ENCODE assay signal across 19 mouse cellular contexts in the genomic region with DNA sequence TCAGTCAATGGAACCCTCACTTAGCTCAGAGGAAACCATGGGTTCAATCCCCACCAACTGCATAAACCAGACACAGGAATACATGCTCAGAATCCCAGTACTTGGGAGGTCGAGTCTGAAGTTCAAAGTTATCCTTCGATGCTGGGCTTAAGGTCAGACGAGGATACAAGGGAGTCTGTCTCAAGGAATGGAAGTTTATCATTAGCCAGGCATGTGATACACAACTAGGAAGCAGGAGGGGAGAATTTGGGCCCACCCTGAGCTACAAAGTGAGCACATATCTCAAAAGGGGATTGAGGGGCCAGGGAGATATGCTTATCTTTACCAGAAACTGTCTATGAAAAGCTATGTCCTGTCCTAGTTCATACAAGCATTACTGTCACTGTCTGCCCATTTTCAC. TPM values are rescaled to one million over a fixed set of nuclear protein-coding genes. Genes with fewer than 3 reads are reported as not detected.
A peak's percentile ranks its signal among the peaks of the same experiment; 100 is the strongest.
DNase-seq lines count a peak whose midpoint lies in the region; ATAC-seq and TF ChIP-seq lines count a peak whose summit lies in the region.
"Had no signal": no experiment of that assay in that cellular context is flagged by ENCODE, and none has a peak within 500 bp of the region (broad histone marks: within the 10 kb centered on the region; RNA-seq: fewer than 3 reads in every experiment).

No protein-coding gene starts in this region.

- DNase-seq in heart, adult 2 months = no peak
- DNase-seq in c-Kit-positive CD71-positive TER-119-negative erythroid progenitor cells, embryonic 14.5 days (ENCODE audit: low read depth) = peak; percentile 57
- DNase-seq in liver, embryonic 14.5 days (ENCODE audit: low read depth in 3 of 3, low spot score in 3 of 3) = peak in 2 of 3 experiments; percentile 36 to 53
- DNase-seq in MN1 (ENCODE audit: low spot score) = no peak
- no peak for DNase-seq in embryo, embryonic 10.5 days (ENCODE audit: low spot score)
- DNase-seq: cerebellum, adult 11-12 months; forebrain, postnatal 0 days; gastrocnemius, postnatal 25 days; lung, postnatal 10 days; right cerebral cortex, postnatal 14 days; thymus, postnatal 14 days had no signal

- no peaks in the 10 kb centered on the region for H3K27me3 ChIP-seq in heart, embryonic 16.5 days (ENCODE audit: control insufficient read depth, insufficient read depth, low read length)
- no peaks in the 10 kb centered on the region for H3K27me3 ChIP-seq in heart, adult 2 months (ENCODE audit: control insufficient read depth, insufficient read depth, low read length)
- H3K27me3 ChIP-seq in intestine, postnatal 0 days (replicated peaks; ENCODE audit: control insufficient read depth, insufficient read depth, low read length) = no peaks in the 10 kb centered on the region
- no peaks in the 10 kb centered on the region for H3K27me3 ChIP-seq in liver, embryonic 14.5 days (ENCODE audit: control insufficient read depth, insufficient read depth, low read length)
- H3K27me3 ChIP-seq: embryonic facial prominence, embryonic 15.5 days; limb, embryonic 12.5 days; midbrain, embryonic 12.5 days had no signal

- no peak for TF ChIP-seq CTCF in heart, adult 2 months (IDR thresholded peaks at IDR 0.05)
- TF ChIP-seq CTCF in intestine, postnatal 0 days (IDR thresholded peaks at IDR 0.05; ENCODE audit: low read depth) = no peak
- no peak for TF ChIP-seq CTCF in liver, embryonic 14.5 days (IDR thresholded peaks at IDR 0.05; ENCODE audit: low read depth)

- intact Hi-C loops in heart, adult 2 months (cut with DNase I) = no loop called here

- H3K4me2 ChIP-seq in heart, embryonic 16.5 days (ENCODE audit: low read depth, low read length) = no peak overlapping the region
- H3K4me2 ChIP-seq in intestine, postnatal 0 days (replicated peaks; ENCODE audit: low read depth) = no peak overlapping the region
- H3K4me2 ChIP-seq in liver, embryonic 14.5 days (ENCODE audit: low read depth) = peak overlapping the region; percentile 69
- H3K4me2 ChIP-seq: embryonic facial prominence, embryonic 15.5 days; limb, embryonic 12.5 days; midbrain, embryonic 12.5 days had no signal

- ATAC-seq in heart, embryonic 16.5 days (replicated peaks; ENCODE audit: extremely low read depth, insufficient read depth, low FRiP score) = no peak
- ATAC-seq in intestine, postnatal 0 days = peak; percentile 48
- ATAC-seq in liver, embryonic 14.5 days (ENCODE audit: insufficient read depth) = peak; percentile 65
- no peak for ATAC-seq in frontal cortex, adult (ENCODE audit: low TSS enrichment)
- ATAC-seq: activated CD4-positive, CD25-positive, alpha-beta regulatory T cell, adult 4 months; forebrain, postnatal 0 days had no signal

- WGBS in heart, embryonic 16.5 days = 53% methylated on average over 3 of the region's 3 CpGs
- WGBS in heart, adult 2 months = 47% methylated on average over 3 of the region's 3 CpGs
- 31% methylated on average over 3 of the region's 3 CpGs for WGBS in intestine, postnatal 0 days
- 14% methylated on average over 3 of the region's 3 CpGs for WGBS in liver, embryonic 14.5 days (ENCODE audit: insufficient replicate concordance)

- H3K36me3 ChIP-seq in heart, embryonic 16.5 days (ENCODE audit: control insufficient read depth, insufficient read depth) = peaks cover 21% of the 10 kb centered on the region
- no peaks in the 10 kb centered on the region for H3K36me3 ChIP-seq in heart, adult 2 months (ENCODE audit: control insufficient read depth, insufficient read depth, low read length)
- H3K36me3 ChIP-seq in intestine, postnatal 0 days (ENCODE audit: control insufficient read depth, insufficient read depth) = peaks cover 8% of the 10 kb centered on the region
- peaks cover 8% of the 10 kb centered on the region for H3K36me3 ChIP-seq in liver, embryonic 14.5 days (replicated peaks; ENCODE audit: control insufficient read depth, insufficient read depth, low read depth)

- H3K27ac ChIP-seq in heart, embryonic 16.5 days (ENCODE audit: low read length) = peak overlapping the region; percentile 5; the same call in 1 of the 2 replicates
- no peak overlapping the region for H3K27ac ChIP-seq in heart, adult 2 months
- peak overlapping the region; percentile 80 for H3K27ac ChIP-seq in intestine, postnatal 0 days (ENCODE audit: low read depth, low read length)
- H3K27ac ChIP-seq in liver, embryonic 14.5 days = peak overlapping the region; percentile 92
- H3K27ac ChIP-seq: embryonic facial prominence, embryonic 15.5 days; kidney, postnatal 0 days; limb, embryonic 12.5 days; midbrain, embryonic 12.5 days had no signal

- no peaks in the 10 kb centered on the region for H3K9me3 ChIP-seq in heart, embryonic 16.5 days (replicated peaks; ENCODE audit: control insufficient read depth, low read length)
- H3K9me3 ChIP-seq in intestine, postnatal 0 days (ENCODE audit: control insufficient read depth) = no peaks in the 10 kb centered on the region
- no peaks in the 10 kb centered on the region for H3K9me3 ChIP-seq in liver, embryonic 14.5 days (ENCODE audit: control insufficient read depth, low read length)
- H3K9me3 ChIP-seq: embryonic facial prominence, embryonic 15.5 days; limb, embryonic 12.5 days; midbrain, embryonic 12.5 days had no signal

- peaks cover 30% of the 10 kb centered on the region for H3K4me1 ChIP-seq in heart, embryonic 16.5 days (ENCODE audit: control insufficient read depth, insufficient read depth, low read length)
- peaks cover 7% of the 10 kb centered on the region for H3K4me1 ChIP-seq in heart, adult 2 months (ENCODE audit: control insufficient read depth, insufficient read depth, low read length)
- H3K4me1 ChIP-seq in intestine, postnatal 0 days (replicated peaks; ENCODE audit: control insufficient read depth, insufficient read depth, low read length) = peaks cover 15% of the 10 kb centered on the region
- H3K4me1 ChIP-seq in liver, embryonic 14.5 days (replicated peaks; ENCODE audit: control insufficient read depth in 2 of 2, insufficient read depth in 2 of 2, low read length in 1 of 2) = peaks cover 47 to 51% of the 10 kb centered on the region in 2 experiments

- TF ChIP-seq POLR2A in heart, adult 2 months (IDR thresholded peaks at IDR 0.05; ENCODE audit: insufficient read depth, low read depth, low read length) = no peak

- no peak overlapping the region for H3K9ac ChIP-seq in heart, embryonic 16.5 days (ENCODE audit: low read length)
- no peak overlapping the region for H3K9ac ChIP-seq in heart, adult 2 months (ENCODE audit: low read depth, low read length)
- H3K9ac ChIP-seq in intestine, postnatal 0 days (ENCODE audit: low read depth, low read length) = no peak overlapping the region
- H3K9ac ChIP-seq in liver, embryonic 14.5 days (replicated peaks) = peak overlapping the region; percentile 59
- H3K9ac ChIP-seq: embryonic facial prominence, embryonic 15.5 days; forebrain, postnatal 0 days; limb, embryonic 12.5 days; midbrain, embryonic 12.5 days had no signal

- H3K4me3 ChIP-seq in heart, embryonic 16.5 days (ENCODE audit: low read length) = no peak overlapping the region
- H3K4me3 ChIP-seq in heart, adult 2 months = no peak overlapping the region
- no peak overlapping the region for H3K4me3 ChIP-seq in intestine, postnatal 0 days (ENCODE audit: low read depth, low read length)
- peak overlapping the region; percentile 2 to 19; a peak in 2 of 4 replicates for H3K4me3 ChIP-seq in liver, embryonic 14.5 days (ENCODE audit: insufficient read depth in 1 of 2, low read depth in 2 of 2, low read length in 2 of 2)
- H3K4me3 ChIP-seq: embryonic facial prominence, embryonic 15.5 days; limb, embryonic 12.5 days; midbrain, embryonic 12.5 days had no signal

- peaks cover 5% of the 10 kb centered on the region for H3K79me2 ChIP-seq in heart, adult 2 months (replicated peaks; ENCODE audit: control insufficient read depth, insufficient read depth, low read length)

- TF ChIP-seq EP300 in heart, adult 2 months (IDR thresholded peaks at IDR 0.05; ENCODE audit: insufficient read depth, low read depth, low read length) = no peak
- 0 out of 2 replicates have a peak, but pooled peaks have one; percentile 48 for TF ChIP-seq EP300 in liver, embryonic 14.5 days (IDR thresholded peaks at IDR 0.05; ENCODE audit: low read depth)

RNA-seq across cellular contexts. Expression of a gene that starts 7.4 kb away (rescaled TPM):
- 128 and 137 TPM in 2 replicates for polyA plus RNA-seq in heart, embryonic 16.5 days (2015; fragmentation: Nextera tagmentation; extraction: Ambion mirVana)
- total RNA-seq in heart, adult 2 months (2021) = 10 to 100 TPM; 59.8 to 70.1 TPM
- polyA plus RNA-seq in heart, adult 2 months (2012; rRNA removed) = 49.8 and 71.9 TPM in 2 replicates
- 333 and 357 TPM in 2 replicates for polyA plus RNA-seq in intestine, postnatal 0 days (2015; fragmentation: Nextera tagmentation; extraction: Ambion mirVana)
- 47.4 and 51.9 TPM in 2 replicates for polyA plus RNA-seq in liver, embryonic 14.5 days (2012; rRNA removed)
- 93.9 and 95.1 TPM in 2 replicates for polyA plus RNA-seq in liver, embryonic 14.5 days (2014; fragmentation: Nextera tagmentation; extraction: Ambion mirVana)

Comparison
In these comparisons a context has a peak if more than half of its experiments do, and no peak if none do; other contexts are left out.
1. ATAC-seq: peak in intestine, postnatal 0 days (single experiment) and liver, embryonic 14.5 days (single experiment); none in heart, embryonic 16.5 days (single experiment) and frontal cortex, adult (single experiment).
2. H3K4me3 ChIP-seq: peak in liver, embryonic 14.5 days (2 of 2); none in heart, embryonic 16.5 days (single experiment), heart, adult 2 months (single experiment) and intestine, postnatal 0 days (single experiment).
3. DNase-seq: peak in c-Kit-positive CD71-positive TER-119-negative erythroid progenitor cells, embryonic 14.5 days (single experiment) and liver, embryonic 14.5 days (2 of 3); none in heart, adult 2 months (0 of 2), MN1 (single experiment) and embryo, embryonic 10.5 days (single experiment).